Mouse (Mus musculus): ENCODE results near the gene Hdgf. TPM values are rescaled to one million over a fixed set of nuclear protein-coding genes. Genes with fewer than 3 reads are reported as not detected.
A peak's percentile ranks its signal among the peaks of the same experiment; 100 is the strongest.
"Not testable (repeated sequence)": the region's sequence is repeated elsewhere in the genome, so short reads cannot be mapped to it uniquely, and the experiment has no call there.

Gene Hdgf
- 139 and 155 TPM in 2 replicates for polyA plus RNA-seq (2015; fragmentation: Nextera tagmentation; extraction: Ambion mirVana)

GRCm38 (mm10) chr3:87905880-87906485 lies at the start of gene Hdgf:
Hdgf (plus strand) TSS chr3:87906321.
- H3K4me1 ChIP-seq (replicated peaks): peaks cover 40% of the 10 kb centered on the region
- H3K27ac ChIP-seq: peak within 1 kb of the TSS; percentile 96
- peak within 1 kb of the TSS; percentile 94 for H3K9ac ChIP-seq
- ATAC-seq (ENCODE audit: low FRiP score): peak; percentile 95
- peak within 1 kb of the TSS; percentile 98 for H3K4me3 ChIP-seq
- H3K36me3 ChIP-seq: no peaks in the 10 kb centered on the region
- no peaks in the 10 kb centered on the region for H3K9me3 ChIP-seq
- H3K27me3 ChIP-seq: no peaks in the 10 kb centered on the region
- WGBS: under 1% methylated on average over 57 of the region's 57 CpGs
- H3K4me2 ChIP-seq: peak within 1 kb of the TSS; percentile 91

- H3K4me1 ChIP-seq (replicated peaks): peaks cover 16% of the 10 kb centered on the region
- no peak for ATAC-seq (ENCODE audit: low FRiP score)
- 93% methylated on average over 8 of the region's 8 CpGs for WGBS
- no peak overlapping the region for H3K4me3 ChIP-seq
- H3K9me3 ChIP-seq: no peaks in the 10 kb centered on the region
- H3K4me2 ChIP-seq: no peak overlapping the region
- H3K9ac ChIP-seq: no peak overlapping the region
- no peaks in the 10 kb centered on the region for H3K27me3 ChIP-seq
- H3K36me3 ChIP-seq: peaks cover 57% of the 10 kb centered on the region
- H3K27ac ChIP-seq: no peak overlapping the region
Observed at GRCm38 (mm10) chr3:87857666-87858065, 48.5 kb upstream of the Hdgf start.

- H3K9me3 ChIP-seq: no peaks in the 10 kb centered on the region
- no peaks in the 10 kb centered on the region for H3K27me3 ChIP-seq
- peaks cover 73% of the 10 kb centered on the region for H3K36me3 ChIP-seq
- 0 out of 2 replicates have a peak, but pooled peaks cover 6% of the 10 kb centered on the region for H3K4me1 ChIP-seq (replicated peaks)
- no peak overlapping the region for H3K4me3 ChIP-seq
- no peak overlapping the region for H3K4me2 ChIP-seq
- ATAC-seq (ENCODE audit: low FRiP score): 0 out of 2 replicates have a peak, but pooled peaks have one; percentile 49
- H3K9ac ChIP-seq: no peak overlapping the region
- H3K27ac ChIP-seq: no peak overlapping the region
- 30% methylated on average over 3 of the region's 3 CpGs for WGBS
Observed at GRCm38 (mm10) chr3:87859813-87860212, 46.3 kb upstream of the Hdgf start.

- H3K27me3 ChIP-seq; H3K9ac ChIP-seq; H3K4me1 ChIP-seq (replicated peaks); H3K4me3 ChIP-seq; H3K27ac ChIP-seq; ATAC-seq (ENCODE audit: low FRiP score); H3K4me2 ChIP-seq; H3K9me3 ChIP-seq: not testable (repeated sequence)
- peaks cover 81% of the 10 kb centered on the region for H3K36me3 ChIP-seq
- 91% methylated on average over 4 of the region's 4 CpGs for WGBS
Observed at GRCm38 (mm10) chr3:87864111-87864510, 42.0 kb upstream of the Hdgf start.

GRCm38 (mm10) chr3:87877730-87878129 lies 28.4 kb upstream of the Hdgf start:
- Histone ChIP-seq H3K9ac (no peak overlapping the region), H3K4me1 (replicated peaks) (peaks cover 3% of the 10 kb centered on the region; the same call in 1 of the 2 replicates), H3K4me3 (no peak overlapping the region), H3K27me3 (no peaks in the 10 kb centered on the region), H3K4me2 (no peak overlapping the region), H3K36me3 (peaks cover 23% of the 10 kb centered on the region), H3K27ac (no peak overlapping the region), H3K9me3 (no peaks in the 10 kb centered on the region)
- WGBS: 98% methylated on average over 4 of the region's 4 CpGs
- no peak for ATAC-seq (ENCODE audit: low FRiP score)

GRCm38 (mm10) chr3:87884291-87884690 lies 21.8 kb upstream of the Hdgf start:
- WGBS: 1% methylated on average over 3 of the region's 3 CpGs
- ATAC-seq (ENCODE audit: low FRiP score): no peak
- Histone ChIP-seq H3K4me1 (replicated peaks) (peaks cover 24% of the 10 kb centered on the region), H3K36me3 (peaks cover 20% of the 10 kb centered on the region), H3K27ac (peak overlapping the region; percentile 89; the same call in 1 of the 2 replicates), H3K27me3 (no peaks in the 10 kb centered on the region), H3K4me2 (peak overlapping the region; percentile 89), H3K9ac (peak overlapping the region; percentile 96), H3K9me3 (no peaks in the 10 kb centered on the region), H3K4me3 (peak overlapping the region; percentile 99)

- Histone ChIP-seq H3K36me3 (peaks cover 18% of the 10 kb centered on the region), H3K9me3 (no peaks in the 10 kb centered on the region), H3K4me1 (replicated peaks) (peaks cover 24% of the 10 kb centered on the region), H3K9ac (peak overlapping the region; percentile 96), H3K4me2 (peak overlapping the region; percentile 89), H3K27ac (peak overlapping the region; percentile 89), H3K4me3 (peak overlapping the region; percentile 99), H3K27me3 (no peaks in the 10 kb centered on the region)
- ATAC-seq (ENCODE audit: low FRiP score): peak; percentile 11; the same call in 1 of the 2 replicates
- WGBS: under 1% methylated on average over 25 of the region's 28 CpGs
Observed at GRCm38 (mm10) chr3:87884708-87885251, 21.3 kb upstream of the Hdgf start.

GRCm38 (mm10) chr3:87885281-87886003 lies 20.7 kb upstream of the Hdgf start, which contains the start of gene Prcc:
Prcc (minus strand) TSS chr3:87885608.
- H3K27me3 ChIP-seq: no peaks in the 10 kb centered on the region
- peak within 1 kb of the TSS; percentile 99 for H3K4me3 ChIP-seq
- peak within 1 kb of the TSS; percentile 89 for H3K4me2 ChIP-seq
- H3K27ac ChIP-seq: peak within 1 kb of the TSS; percentile 89
- WGBS: 0% methylated on average over 33 of the region's 33 CpGs
- peaks cover 13% of the 10 kb centered on the region for H3K36me3 ChIP-seq
- H3K4me1 ChIP-seq (replicated peaks): peaks cover 24% of the 10 kb centered on the region
- H3K9me3 ChIP-seq: no peaks in the 10 kb centered on the region
- H3K9ac ChIP-seq: peak within 1 kb of the TSS; percentile 96
- ATAC-seq (ENCODE audit: low FRiP score): peak; percentile 98

- H3K27ac ChIP-seq: no peak overlapping the region
- 15% methylated on average over 10 of the region's 10 CpGs for WGBS
- peaks cover 24% of the 10 kb centered on the region for H3K4me1 ChIP-seq (replicated peaks)
- H3K36me3 ChIP-seq: peaks cover 9% of the 10 kb centered on the region; the same call in 1 of the 2 replicates
- H3K9ac ChIP-seq: peak overlapping the region; percentile 59; the same call in 1 of the 2 replicates
- H3K4me3 ChIP-seq: peak overlapping the region; percentile 99
- ATAC-seq (ENCODE audit: low FRiP score): peak; percentile 33
- H3K27me3 ChIP-seq: no peaks in the 10 kb centered on the region
- H3K4me2 ChIP-seq: peak overlapping the region; percentile 48
- H3K9me3 ChIP-seq: no peaks in the 10 kb centered on the region
Observed at GRCm38 (mm10) chr3:87886004-87886365, 20.1 kb upstream of the Hdgf start.

- Histone ChIP-seq H3K27me3 (no peaks in the 10 kb centered on the region), H3K36me3 (peaks cover 6% of the 10 kb centered on the region; the same call in 1 of the 2 replicates), H3K27ac (no peak overlapping the region), H3K4me1 (replicated peaks) (peaks cover 24% of the 10 kb centered on the region), H3K4me3 (peak overlapping the region; percentile 99), H3K9ac (no peak overlapping the region), H3K4me2 (peak overlapping the region; percentile 48), H3K9me3 (no peaks in the 10 kb centered on the region)
- ATAC-seq (ENCODE audit: low FRiP score): no peak
- 87% methylated on average over 6 of the region's 6 CpGs for WGBS
Observed at GRCm38 (mm10) chr3:87886416-87886815, 19.7 kb upstream of the Hdgf start.

- ATAC-seq (ENCODE audit: low FRiP score); H3K27me3 ChIP-seq; H3K27ac ChIP-seq; H3K4me3 ChIP-seq; H3K36me3 ChIP-seq; H3K9ac ChIP-seq; H3K4me2 ChIP-seq; H3K9me3 ChIP-seq: not testable (repeated sequence)
- WGBS: 88% methylated on average over 4 of the region's 4 CpGs
- H3K4me1 ChIP-seq (replicated peaks): peaks cover 22% of the 10 kb centered on the region
Observed at GRCm38 (mm10) chr3:87887400-87887799, 18.7 kb upstream of the Hdgf start.

GRCm38 (mm10) chr3:87891481-87891880 lies 14.6 kb upstream of the Hdgf start:
- 52% methylated on average over 3 of the region's 3 CpGs for WGBS

More at GRCm38 (mm10) chr3:87891481-87891880, 14.6 kb upstream of the Hdgf start:
- H3K4me3 ChIP-seq: no peak overlapping the region
- H3K4me2 ChIP-seq: no peak overlapping the region
- H3K27me3 ChIP-seq: no peaks in the 10 kb centered on the region
- H3K4me1 ChIP-seq (replicated peaks): no peaks in the 10 kb centered on the region
- no peak overlapping the region for H3K27ac ChIP-seq
- H3K9me3 ChIP-seq: no peaks in the 10 kb centered on the region
- ATAC-seq (ENCODE audit: low FRiP score): no peak
- H3K36me3 ChIP-seq: no peaks in the 10 kb centered on the region
- no peak overlapping the region for H3K9ac ChIP-seq

Data from hindbrain, embryonic 13.5 days (tissue).